Mouse (Mus musculus) megakaryocyte progenitor cell, adult 5-6 weeks (primary cell): ENCODE data around the gene Rasal2. TPM values are rescaled to one million over a fixed set of nuclear protein-coding genes. Genes with fewer than 3 reads are reported as not detected.
A peak's percentile ranks its signal among the peaks of the same experiment; 100 is the strongest.

ENCODE experiments used
- ATAC-seq: replicated peaks from 2 replicates; pipeline ENCODE4 v1.8.0; 2016; ENCODE audit warnings: mild to moderate bottlenecking, moderate TSS enrichment, inconsistent platforms; ENCODE audit not compliant: poor library complexity
- total RNA-seq, 2 experiments: library from RNA; stranded (forward) in 1 of 2; stranded (reverse) in 1 of 2; fragments of 157-497, 149-512 nt in 1 of 2; fragments of 200-1000 nt in 1 of 2; gene quantifications; 2 replicates each; pipeline versions ENCODE4 v1.2.3 to v1.2.4; 2015 to 2017

Rasal2 gene
- total RNA-seq, 2 experiments from 2014 or later: 1.7 to 3.2 TPM

DNA sequence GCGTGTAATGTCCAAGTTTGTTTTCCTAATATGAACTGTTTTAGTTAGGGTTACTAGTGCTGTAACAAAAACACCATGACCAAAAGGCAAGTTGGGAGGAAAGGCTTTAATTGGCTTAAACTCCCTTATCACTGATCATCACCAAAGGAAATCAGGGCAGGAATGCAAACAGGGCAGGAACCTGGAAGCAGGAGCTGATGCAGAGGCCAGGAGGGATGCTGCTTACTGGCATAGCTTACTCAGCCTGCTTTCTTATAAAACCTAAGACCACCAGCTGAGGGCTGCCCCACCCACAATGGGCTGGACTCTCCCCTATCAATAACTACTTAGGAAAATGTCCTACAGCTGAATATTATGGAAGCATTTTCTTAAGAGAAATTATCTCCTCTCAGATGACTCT lies 65.7 kb downstream of the Rasal2 start:
- no peak for ATAC-seq

DNA sequence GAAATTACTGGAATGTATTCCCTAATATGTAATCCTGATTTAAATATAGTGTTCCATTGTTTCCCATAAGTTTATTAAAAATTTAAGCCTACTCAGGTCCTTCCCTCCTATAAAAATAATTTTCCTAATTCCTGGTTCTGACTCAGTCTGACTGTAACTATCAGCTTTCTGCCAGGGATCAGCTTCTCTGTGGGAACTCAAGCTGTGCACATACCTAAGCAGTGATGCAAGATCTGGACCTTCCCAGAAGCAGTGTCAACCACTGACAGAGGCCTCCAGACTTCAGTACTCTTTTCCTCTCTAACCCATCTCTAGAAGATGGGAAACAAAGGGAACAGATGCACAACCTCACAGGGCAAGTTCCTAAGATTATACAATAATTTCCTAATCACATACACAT lies 68.9 kb downstream of the Rasal2 start:
- ATAC-seq: no peak

DNA sequence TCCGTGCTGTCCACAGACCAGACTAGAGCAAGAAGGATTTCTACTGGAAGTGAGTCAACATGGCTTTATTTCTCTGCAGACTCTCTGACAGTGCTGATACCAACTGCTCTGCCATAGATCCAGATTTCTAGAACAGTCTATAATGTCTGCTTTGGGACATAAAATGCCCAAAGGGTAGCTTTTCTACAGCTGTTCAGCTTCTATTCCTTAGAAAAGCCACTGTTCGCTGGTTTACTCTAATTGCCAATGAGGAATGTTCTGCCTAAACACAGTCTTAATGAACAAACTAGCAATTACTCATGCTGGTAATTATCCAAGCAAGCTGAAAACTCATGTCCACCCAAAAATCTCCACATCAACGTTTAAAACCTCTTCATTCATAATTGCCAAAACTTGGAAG lies 77.6 kb downstream of the Rasal2 start:
- no peak for ATAC-seq

DNA sequence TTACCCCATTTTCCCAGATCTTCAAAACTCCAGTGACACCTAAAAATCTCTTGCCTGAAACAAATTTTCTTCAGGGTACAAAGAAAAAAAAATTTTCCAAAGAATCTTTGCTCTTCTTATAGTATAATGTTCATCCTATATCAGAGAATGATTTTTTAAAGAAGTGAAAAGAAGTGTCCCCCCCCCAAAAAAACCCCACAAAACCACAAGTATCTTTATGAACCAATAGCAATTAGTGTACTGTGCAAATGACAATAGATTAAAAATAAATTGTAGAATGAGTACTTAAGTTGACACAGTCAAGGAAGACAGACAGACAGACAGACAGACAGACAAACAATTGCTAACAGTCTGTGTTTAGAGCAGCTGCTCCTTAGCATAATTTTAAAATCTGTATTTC lies 84.3 kb downstream of the Rasal2 start:
- no peak for ATAC-seq

DNA sequence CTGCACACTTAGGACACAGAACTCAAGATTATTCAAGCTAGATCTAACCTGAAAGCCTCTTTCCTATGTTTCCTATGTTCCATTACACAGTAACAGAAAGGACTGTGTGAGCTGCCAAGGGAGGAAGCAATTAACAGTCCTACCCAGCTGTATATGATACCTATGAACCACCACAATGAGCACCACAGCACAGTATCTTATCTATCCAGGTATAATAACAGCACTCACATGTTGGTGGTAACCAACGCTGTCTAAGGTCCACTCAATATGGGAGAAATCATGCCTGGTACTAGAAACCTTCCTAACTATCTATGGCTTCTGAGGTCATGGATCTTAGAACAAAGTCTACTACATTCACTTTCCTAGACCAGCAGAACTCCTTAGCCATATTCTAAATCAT lies 89.3 kb downstream of the Rasal2 start:
- no peak for ATAC-seq

DNA sequence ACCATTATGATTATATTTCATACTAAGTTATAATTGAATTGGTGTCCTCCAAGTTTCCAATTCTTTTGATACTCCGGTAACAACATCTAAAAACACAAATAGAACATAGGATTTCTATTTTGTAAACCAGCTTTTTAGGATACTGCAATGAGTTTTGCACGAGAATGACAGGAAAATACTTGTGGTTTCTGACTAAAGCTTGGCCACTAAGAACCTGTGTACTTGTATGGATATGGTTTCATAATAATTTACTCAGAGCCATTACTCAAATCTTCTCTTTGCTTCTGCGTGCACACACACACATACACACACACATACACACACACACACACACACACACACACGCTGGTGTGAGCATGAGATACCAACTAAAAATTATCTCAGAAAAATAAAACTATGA lies 93.5 kb downstream of the Rasal2 start:
- ATAC-seq: no peak

DNA sequence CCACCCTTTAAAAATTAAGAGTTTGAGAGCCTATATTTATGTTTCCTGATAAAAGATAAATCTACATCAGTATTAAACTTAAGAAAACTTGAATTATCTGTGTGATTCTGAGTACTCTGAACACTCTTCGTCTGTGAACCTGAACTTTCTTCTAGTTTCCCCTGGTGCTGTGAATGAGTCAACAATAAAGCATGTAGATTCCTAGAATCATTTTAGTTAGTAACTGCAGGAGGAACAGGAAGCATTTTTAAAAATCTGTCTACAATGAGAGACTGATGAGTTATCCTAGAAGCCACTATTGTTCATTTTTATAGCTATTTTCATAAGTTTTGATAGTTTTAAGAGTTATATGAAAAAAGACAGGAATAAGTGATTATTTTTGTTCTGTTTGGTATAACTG lies 111.1 kb downstream of the Rasal2 start:
- no peak for ATAC-seq

DNA sequence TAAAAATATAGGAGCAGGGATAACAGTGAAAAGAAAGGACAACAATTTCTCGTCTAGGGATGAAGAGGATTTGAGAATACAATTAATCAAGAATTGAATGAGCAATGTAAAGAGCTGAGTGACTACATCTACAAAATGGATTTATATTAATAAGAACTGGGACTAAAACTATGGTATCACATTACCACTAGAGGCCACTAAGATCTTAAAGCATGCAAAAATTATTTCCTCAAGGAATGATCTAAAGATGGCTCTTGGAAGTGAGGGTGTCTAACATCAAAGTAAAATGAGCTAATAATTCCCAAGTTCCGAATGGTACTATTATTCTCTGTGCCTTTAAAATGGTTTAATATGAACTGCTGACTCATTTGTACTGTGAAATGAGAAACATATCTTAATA lies 112.8 kb downstream of the Rasal2 start:
- ATAC-seq: no peak

DNA sequence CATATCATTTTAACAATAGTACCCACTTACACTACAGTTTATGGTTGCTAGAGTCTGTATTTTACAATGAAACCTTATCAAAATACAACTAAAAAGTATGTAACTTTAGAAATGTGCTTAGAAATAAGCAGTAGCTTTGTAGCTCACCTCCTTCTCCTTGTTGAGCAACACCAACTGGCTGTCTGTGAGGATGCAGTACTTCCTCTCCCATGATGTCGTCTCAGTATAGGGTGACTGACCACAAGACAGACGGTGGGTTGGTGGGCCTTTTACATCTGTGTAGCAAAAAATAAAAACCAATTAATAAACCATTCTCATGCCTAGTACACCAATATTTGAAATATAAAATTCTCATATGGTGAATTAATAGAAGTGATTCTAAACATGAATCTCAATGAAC lies 113.4 kb downstream of the Rasal2 start:
- peak; percentile 99 for ATAC-seq

DNA sequence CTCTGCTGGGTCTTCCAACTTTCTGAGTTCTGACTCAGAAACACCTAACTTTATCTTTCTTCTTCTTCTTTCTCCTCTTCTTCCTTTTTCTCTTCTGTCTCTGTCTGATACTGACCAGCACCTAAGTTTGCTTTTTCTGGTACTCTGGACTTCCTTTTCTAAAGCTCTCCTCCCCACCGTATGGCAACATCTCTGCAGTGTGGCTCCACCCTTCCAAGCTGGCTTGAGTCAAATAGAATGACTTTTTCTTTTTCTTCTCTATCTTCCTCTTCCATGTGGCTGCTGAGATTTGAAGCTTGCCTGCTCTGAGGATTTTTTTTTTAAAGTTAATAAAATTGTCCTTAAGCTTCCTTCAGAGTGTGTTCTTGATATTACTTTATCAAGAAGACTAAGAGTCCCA lies 115.3 kb downstream of the Rasal2 start:
- peak; percentile 38; the same call in 1 of the 2 replicates for ATAC-seq

DNA sequence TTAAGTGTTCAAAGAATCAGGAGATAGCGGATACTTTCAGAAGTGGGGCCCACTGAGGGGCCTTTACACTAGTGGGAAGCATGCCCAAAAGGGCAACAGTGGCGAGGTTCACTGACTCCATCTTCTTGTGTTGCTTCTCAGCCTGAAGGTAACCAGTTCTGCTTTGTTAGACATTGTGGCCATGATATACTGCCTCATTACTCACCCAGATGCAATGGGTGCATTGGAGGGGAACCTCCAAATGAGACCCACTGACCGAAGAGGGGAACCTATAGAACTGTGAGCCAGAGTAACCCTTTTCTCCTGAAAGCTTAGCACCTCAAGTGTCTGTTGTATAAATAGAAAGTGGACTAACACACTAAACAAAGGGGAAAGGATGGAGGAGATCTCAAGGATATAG lies 116.5 kb downstream of the Rasal2 start:
- ATAC-seq: no peak

DNA sequence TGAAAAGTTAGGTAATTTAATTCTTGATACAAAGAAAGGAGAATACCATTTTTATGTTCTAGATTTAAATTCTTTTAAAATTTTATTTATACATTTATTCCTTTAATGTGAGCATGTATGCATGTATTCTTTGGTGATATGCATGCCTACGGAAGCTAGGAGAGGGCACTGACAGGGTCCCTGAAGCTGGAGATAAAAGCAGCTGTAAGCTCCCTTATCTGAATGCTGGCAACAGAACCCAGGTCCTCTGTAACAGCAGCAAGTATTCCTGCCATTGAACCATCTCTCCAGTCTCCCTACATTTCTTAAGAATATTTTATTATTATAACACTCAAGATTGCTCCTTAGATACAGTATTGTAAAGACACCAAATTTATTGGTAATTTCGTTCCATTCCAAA lies 122.2 kb downstream of the Rasal2 start:
- no peak for ATAC-seq

DNA sequence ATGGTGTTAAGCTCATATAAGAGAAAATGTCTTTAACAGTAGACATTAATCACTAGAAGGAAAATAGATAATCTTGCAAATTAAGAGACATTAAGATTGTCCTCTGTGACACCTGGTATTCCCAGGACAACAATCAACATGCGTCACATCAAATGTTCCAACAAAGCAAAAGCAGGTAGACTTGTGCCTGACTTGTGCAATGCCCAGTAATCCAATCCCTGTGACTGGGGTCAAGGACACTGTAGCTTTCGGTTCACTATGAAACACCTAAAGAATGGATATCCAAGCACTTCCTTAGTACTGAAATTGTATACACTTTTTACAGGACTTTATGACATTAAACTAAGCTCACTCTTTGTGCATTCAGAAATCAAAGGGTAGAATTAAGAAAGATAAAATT lies 123.1 kb downstream of the Rasal2 start:
- no peak for ATAC-seq

DNA sequence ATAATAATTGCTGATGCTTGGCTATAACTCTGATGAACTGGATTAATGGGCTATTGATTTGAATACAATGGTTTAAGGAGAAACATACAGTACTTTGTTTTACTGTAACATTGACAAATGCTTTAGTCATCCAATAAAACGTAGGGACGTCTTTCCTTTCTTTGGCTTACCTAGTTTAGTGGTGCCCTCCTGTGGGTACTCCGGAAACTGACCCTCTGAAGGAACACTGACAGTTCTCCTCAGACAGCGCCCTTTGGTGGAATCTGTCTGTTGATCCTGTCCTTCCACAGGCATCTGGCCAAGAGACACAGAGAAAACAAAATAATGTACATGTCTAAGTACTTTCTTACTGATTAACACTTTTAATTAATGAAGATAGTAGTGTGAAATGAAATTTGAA lies 125.8 kb downstream of the Rasal2 start:
- ATAC-seq: peak; percentile 84

DNA sequence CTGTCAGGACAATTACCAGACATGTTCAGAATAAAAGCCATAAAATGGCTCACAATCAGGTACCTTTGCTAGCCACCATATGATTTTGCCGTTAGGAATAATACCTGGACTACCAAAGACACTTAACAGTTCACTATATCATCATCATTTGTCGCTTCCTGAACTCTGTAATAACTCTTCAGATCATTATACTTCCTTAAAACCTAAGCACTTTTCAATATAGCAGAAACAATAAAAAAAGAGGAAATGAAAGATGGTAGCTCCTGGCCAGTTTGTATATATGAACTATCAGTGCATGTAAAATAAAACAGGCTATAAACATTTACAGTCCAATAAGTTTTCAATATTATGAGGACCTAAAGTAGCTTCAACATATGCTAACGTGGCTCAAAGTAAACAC lies 127.0 kb downstream of the Rasal2 start:
- peak; percentile 82 for ATAC-seq

DNA sequence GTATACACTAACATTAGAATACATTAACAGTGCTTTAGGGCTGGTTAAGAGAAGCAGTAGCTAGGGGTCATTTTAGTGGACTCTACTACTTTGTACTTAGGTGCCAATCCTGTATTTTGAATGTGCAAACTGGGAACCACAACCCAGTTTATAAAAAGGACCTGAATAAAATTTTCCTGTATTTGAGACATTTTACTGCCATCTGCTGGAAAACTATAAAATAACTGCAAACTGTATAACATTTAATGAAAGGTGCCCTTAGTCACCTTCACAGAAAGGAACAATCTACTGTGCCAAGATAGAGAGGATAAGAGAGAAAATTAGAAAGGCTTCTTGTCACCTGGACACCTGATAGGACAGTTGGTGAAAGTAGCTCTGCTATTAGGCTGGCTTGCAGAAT lies 131.6 kb downstream of the Rasal2 start:
- ATAC-seq: peak; percentile 40

DNA sequence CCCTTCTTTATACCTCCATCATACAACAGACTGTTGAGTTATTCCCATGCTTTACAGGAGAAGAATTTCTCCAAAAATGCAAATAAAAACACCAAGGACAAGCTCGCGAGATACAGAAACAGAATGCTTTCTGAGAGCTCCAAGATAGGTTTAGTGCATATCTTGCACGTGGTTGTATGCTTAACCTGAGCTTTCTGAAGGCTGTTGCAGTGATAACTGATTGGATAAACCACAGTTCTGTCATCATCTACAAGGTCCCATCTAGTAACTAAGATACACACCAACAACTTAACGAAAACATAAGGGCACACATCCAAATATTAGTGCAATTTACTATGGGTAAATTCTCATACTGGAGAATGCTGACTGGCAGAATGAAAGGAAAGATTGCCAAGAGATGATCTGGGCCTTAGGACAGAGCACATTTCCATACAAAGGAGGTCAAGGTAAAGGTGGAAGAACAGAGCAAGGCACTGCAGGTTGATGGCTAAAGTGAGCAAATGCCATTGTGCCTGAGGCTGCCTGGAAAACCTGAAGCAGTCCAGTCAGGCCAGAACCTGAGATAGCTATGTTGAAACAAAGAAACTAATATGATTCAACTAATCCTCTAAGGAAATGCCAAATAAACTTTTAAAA lies 136.6 kb downstream of the Rasal2 start:
- no peak for ATAC-seq

DNA sequence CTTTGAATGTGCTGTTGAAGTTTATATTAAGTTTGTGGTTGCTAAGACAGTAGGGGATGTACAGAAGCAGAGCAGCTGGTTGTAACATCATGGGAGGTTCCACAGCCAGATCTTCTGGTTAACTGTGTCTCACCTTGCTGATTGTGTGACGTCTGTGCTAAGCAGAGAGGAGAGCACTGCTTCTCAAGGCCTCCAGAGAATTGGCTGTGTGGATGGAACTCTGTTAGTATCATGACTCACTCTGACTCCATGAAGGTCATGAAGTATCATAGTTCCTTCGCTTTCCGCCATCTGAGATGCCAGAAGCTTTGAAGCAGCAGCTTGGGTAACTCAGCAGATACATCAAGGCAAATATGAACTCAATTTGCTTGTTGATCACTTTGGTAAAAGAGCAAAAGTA lies 144.5 kb downstream of the Rasal2 start:
- no peak for ATAC-seq

DNA sequence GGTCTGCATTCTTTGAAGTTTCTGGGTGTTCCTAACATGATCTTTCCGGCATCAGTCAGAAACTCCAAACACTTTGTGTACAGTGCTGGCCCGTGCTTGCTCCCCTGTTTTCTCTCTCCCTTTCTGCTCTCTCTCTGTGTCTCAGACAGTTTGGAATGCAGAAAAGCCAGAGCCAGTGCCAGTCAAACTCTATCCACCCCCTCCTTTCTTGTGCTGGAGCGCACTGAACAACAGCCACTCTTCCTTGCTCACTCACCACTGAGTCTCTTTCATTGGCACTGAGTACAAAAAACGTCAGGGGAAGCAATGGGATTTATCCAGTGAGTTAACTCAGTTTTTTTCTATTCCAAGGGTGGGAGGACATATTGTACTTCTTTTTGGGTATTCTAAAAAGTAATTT lies 155.8 kb downstream of the Rasal2 start:
- no peak for ATAC-seq

DNA sequence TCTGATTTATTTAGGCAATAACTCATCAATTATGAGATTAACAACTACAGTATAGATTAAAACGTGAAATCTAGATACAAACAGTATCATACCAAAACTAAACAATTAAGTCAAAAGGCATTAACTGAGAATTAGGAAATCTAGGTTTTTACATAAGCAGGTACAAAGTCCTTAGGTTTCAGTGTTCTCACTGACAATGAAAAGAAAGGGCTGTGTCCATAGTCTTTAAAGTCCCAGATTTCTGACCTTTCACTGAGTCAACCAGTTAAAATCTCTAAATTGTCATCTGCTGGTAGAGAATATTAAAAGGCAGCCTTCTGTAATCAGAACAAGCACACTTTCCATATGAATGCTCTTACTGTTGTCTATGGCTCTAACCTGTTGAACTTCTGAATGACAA lies 156.6 kb downstream of the Rasal2 start:
- no peak for ATAC-seq

DNA sequence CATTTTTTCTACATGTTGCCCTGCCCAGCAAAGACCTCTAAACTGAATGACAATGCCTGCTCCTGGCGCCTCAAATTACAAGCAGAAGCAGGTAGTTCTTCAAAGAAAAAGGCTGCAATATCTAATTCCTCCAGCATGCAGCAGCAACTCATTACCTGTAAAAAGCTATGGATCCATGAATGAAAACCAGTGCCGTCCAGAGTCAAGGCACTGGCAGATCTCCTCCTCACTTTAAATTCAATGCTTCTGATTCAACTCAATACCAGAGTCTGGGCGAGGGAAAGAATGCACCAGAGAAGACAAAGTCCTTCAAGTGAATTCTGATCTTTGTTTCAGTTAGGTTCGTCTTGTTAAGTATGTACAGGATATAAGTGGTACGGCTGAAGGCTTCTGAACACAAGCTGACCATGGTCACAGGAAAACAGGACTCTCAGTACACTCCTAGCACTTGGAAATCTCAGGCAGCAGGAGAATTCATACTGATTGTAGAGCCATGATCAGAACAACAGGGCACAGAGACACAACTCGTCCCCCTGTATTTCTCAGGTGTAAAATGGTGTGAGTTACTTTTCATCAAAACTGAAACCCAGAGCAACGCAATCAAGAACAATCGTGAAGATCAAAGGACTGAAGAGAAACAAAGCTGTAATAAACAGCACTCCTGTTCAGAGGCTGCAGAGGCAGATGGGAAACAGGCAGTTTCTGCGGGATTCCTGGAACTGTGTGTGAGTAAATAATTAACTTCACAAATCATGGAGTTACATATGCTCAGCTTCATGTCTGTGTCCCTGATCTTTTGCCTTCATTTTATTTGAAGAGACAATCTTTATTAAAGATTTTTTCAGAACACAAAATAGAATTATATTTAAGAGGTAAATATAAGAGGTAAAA lies 158.6 kb downstream of the Rasal2 start:
- no peak for ATAC-seq

DNA sequence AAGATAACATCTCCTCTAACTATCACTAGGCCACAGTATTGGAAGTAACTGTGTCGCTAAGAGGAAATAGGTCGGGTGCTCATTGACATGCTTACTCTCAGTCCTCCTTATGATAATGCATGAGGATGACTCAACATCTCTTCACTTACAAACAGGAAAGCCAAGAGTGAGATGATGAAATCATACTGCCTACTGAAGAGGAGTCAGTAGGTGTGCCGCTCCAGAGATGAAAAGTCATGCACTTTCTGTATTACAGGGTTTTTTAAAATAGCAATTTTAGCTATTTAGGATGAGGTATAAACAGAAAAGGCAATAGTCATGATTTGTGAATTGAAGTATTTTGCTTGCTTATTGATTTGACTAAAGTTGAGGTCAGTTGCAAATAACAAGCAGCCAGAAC lies 164.3 kb downstream of the Rasal2 start:
- ATAC-seq: peak; percentile 88

DNA sequence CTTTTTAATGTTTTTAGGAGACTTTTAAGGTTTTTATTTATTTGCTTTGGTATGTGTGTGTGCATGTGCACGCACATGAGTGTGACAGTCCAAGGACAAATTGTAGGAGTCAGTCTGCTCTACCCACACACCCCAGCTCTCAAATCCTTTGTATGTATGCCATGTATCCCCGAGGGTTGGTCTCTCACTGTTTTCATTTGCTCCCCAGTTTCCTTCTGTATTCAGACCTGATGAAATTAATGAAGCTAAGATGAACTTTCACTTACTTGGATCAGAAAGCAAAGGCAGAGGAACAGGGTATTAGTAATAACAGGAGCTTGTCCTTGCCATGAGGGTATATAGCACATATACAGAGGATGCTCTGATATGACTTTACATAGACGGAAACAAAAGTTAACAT lies 165.1 kb downstream of the Rasal2 start:
- no peak for ATAC-seq
